36 mouse cellular contexts compared by ENCODE assay signal in genomic region chr12:84110814-84111213, GRCm38 (mm10). TPM values are rescaled to one million over a fixed set of nuclear protein-coding genes. Genes with fewer than 3 reads are reported as not detected.
"Had no signal": no experiment of that assay in that cellular context is flagged by ENCODE, and none has a peak within 500 bp of the region (broad histone marks: within the 10 kb centered on the region; RNA-seq: fewer than 3 reads in every experiment).

No protein-coding gene starts in this region.

- H3K9me3 ChIP-seq: heart, embryonic 10.5 days; heart, embryonic 12.5 days; hindbrain, embryonic 10.5 days; hindbrain, embryonic 12.5 days; intestine, embryonic 15.5 days; limb, embryonic 13.5 days; limb, embryonic 15.5 days; liver, embryonic 12.5 days had no signal

- H3K9ac ChIP-seq: heart, embryonic 12.5 days; hindbrain, embryonic 12.5 days; hindbrain, embryonic 14.5 days; intestine, embryonic 15.5 days; limb, embryonic 13.5 days; limb, embryonic 15.5 days; liver, embryonic 12.5 days; liver, embryonic 14.5 days had no signal

- H3K4me2 ChIP-seq: heart, embryonic 12.5 days; hindbrain, embryonic 12.5 days; hindbrain, embryonic 14.5 days; intestine, embryonic 15.5 days; limb, embryonic 13.5 days; limb, embryonic 15.5 days; liver, embryonic 12.5 days had no signal

- ATAC-seq: hindbrain, embryonic 16.5 days; inflammation-experienced regulatory T-cells, adult 6 months; intestine, embryonic 15.5 days; intestine, postnatal 0 days; liver, embryonic 12.5 days had no signal

- DNase-seq: gastrocnemius, postnatal 14 days; gastrocnemius, postnatal 36 days; heart, adult 18-20 months; heart, postnatal 10 days; heart, postnatal 4 days; kidney, adult 18-20 months; kidney, adult 8-10 months; kidney, postnatal 10 days; kidney, postnatal 25 days; kidney, postnatal 4 days; left cerebral cortex, postnatal 4 days had no signal

- H3K36me3 ChIP-seq: heart, embryonic 10.5 days; heart, embryonic 12.5 days; hindbrain, embryonic 10.5 days; hindbrain, embryonic 12.5 days; intestine, embryonic 15.5 days; limb, embryonic 13.5 days; limb, embryonic 15.5 days; liver, embryonic 12.5 days had no signal

- H3K4me3 ChIP-seq: heart, embryonic 10.5 days; heart, embryonic 12.5 days; hindbrain, embryonic 10.5 days; hindbrain, embryonic 12.5 days; intestine, embryonic 15.5 days; layer of hippocampus, adult 2 months; limb, embryonic 13.5 days; limb, embryonic 15.5 days; liver, embryonic 12.5 days had no signal

- H3K27ac ChIP-seq: heart, embryonic 10.5 days; hindbrain, embryonic 10.5 days; hindbrain, embryonic 12.5 days; hindbrain, embryonic 14.5 days; intestine, embryonic 15.5 days; layer of hippocampus, adult 2 months; limb, embryonic 13.5 days; limb, embryonic 15.5 days; liver, embryonic 12.5 days; liver, embryonic 14.5 days had no signal

- H3K27me3 ChIP-seq: heart, embryonic 12.5 days; hindbrain, embryonic 12.5 days; intestine, embryonic 15.5 days; limb, embryonic 13.5 days; limb, embryonic 15.5 days; liver, embryonic 12.5 days had no signal

RNA-seq across cellular contexts. Expression of gene Pnma1, which starts 37.5 kb away (rescaled TPM):
- polyA plus RNA-seq: liver, adult 2 months had no signal

RNA-seq across cellular contexts. Expression of gene Acot5, which starts 41.7 kb away (rescaled TPM):
- total RNA-seq: gastrocnemius, adult 18-20 months; gastrocnemius, postnatal 36 days; heart, adult 8-10 months; heart, postnatal 10 days; heart, postnatal 25 days; liver, adult 2 months had no signal
- polyA plus RNA-seq: heart, embryonic 10.5 days; heart, embryonic 14.5 days; hindbrain, embryonic 12.5 days; inflammation-experienced regulatory T-cells, adult 6 months; intestine, embryonic 15.5 days; kidney, embryonic 14.5 days; kidney, embryonic 16.5 days; limb, embryonic 11.5 days; limb, embryonic 13.5 days; limb, embryonic 15.5 days; liver, adult 2 months; liver, embryonic 12.5 days; liver, embryonic 14.5 days; liver, embryonic 16.5 days had no signal

RNA-seq across cellular contexts. Expression of gene Acot3, which starts 58.9 kb away (rescaled TPM):
- total RNA-seq: gastrocnemius, adult 18-20 months; gastrocnemius, adult 8-10 months; gastrocnemius, postnatal 14 days; gastrocnemius, postnatal 36 days had no signal
- polyA plus RNA-seq: gonadal fat pad, adult 2 months; inflammation-experienced regulatory T-cells, adult 6 months; limb, embryonic 15.5 days had no signal
